Mouse (Mus musculus): ENCODE measurements around the gene Cpeb2. TPM values are rescaled to one million over a fixed set of nuclear protein-coding genes. Genes with fewer than 3 reads are reported as not detected.

Gene Cpeb2
- polyA plus RNA-seq, 1 experiment from 2014 or later = 3.1 TPM

GRCm38 (mm10) chr5:43297459-43297858, 64.5 kb downstream of the Cpeb2 start:
- TF ChIP-seq CTCF (IDR thresholded peaks at IDR 0.05; ENCODE audit: low read depth) = no peak
- no peaks in the 10 kb centered on the region for H3K9me3 ChIP-seq (ENCODE audit: control insufficient read depth)
- WGBS = 76% methylated on average over 7 of the region's 7 CpGs
- H3K9ac ChIP-seq (ENCODE audit: low read depth, low read length) = no peak overlapping the region
- H3K4me3 ChIP-seq (ENCODE audit: low read depth, low read length) = no peak overlapping the region
- no peaks in the 10 kb centered on the region for H3K4me1 ChIP-seq (replicated peaks; ENCODE audit: control insufficient read depth, insufficient read depth, low read length)
- no peaks in the 10 kb centered on the region for H3K27me3 ChIP-seq (replicated peaks; ENCODE audit: control insufficient read depth, insufficient read depth, low read length)
- H3K4me2 ChIP-seq (replicated peaks; ENCODE audit: low read depth) = no peak overlapping the region
- no peak overlapping the region for H3K27ac ChIP-seq (ENCODE audit: low read depth, low read length)
- H3K36me3 ChIP-seq (ENCODE audit: control insufficient read depth, insufficient read depth) = no peaks in the 10 kb centered on the region
- no peak for ATAC-seq

- no peak overlapping the region for H3K9ac ChIP-seq (ENCODE audit: low read depth, low read length)
- H3K4me1 ChIP-seq (replicated peaks; ENCODE audit: control insufficient read depth, insufficient read depth, low read length) = no peaks in the 10 kb centered on the region
- no peak for ATAC-seq
- H3K9me3 ChIP-seq (ENCODE audit: control insufficient read depth) = no peaks in the 10 kb centered on the region
- 72% methylated on average over 2 of the region's 2 CpGs for WGBS
- no peak overlapping the region for H3K27ac ChIP-seq (ENCODE audit: low read depth, low read length)
- TF ChIP-seq CTCF (IDR thresholded peaks at IDR 0.05; ENCODE audit: low read depth) = no peak
- no peak overlapping the region for H3K4me2 ChIP-seq (replicated peaks; ENCODE audit: low read depth)
- no peaks in the 10 kb centered on the region for H3K36me3 ChIP-seq (ENCODE audit: control insufficient read depth, insufficient read depth)
- no peaks in the 10 kb centered on the region for H3K27me3 ChIP-seq (replicated peaks; ENCODE audit: control insufficient read depth, insufficient read depth, low read length)
- no peak overlapping the region for H3K4me3 ChIP-seq (ENCODE audit: low read depth, low read length)
Measured at GRCm38 (mm10) chr5:43298975-43299374, 66.0 kb downstream of the Cpeb2 start.

DNA sequence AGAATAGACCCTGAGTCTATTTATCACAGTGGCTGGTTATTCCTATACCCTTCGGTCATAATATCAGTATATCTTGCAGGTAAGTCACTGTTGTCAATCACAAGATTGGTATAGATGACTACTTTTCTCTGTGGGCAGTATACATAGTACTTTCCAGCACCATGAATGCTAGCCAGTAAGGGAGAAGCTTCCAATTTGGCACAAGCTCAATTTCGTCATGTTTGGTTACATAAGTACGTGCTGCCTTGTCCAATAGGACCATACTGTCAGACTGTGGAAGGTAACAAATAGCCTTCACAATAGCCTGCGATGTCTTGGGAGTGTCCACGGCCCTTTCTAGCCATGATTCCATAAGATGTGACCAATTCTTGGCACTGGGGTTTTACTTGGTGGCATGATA, 67.1 kb downstream of the Cpeb2 start:
- Histone ChIP-seq H3K4me3 (ENCODE audit: low read depth, low read length) (no peak overlapping the region), H3K27ac (ENCODE audit: low read depth, low read length) (no peak overlapping the region), H3K9me3 (ENCODE audit: control insufficient read depth) (no peaks in the 10 kb centered on the region), H3K4me2 (replicated peaks; ENCODE audit: low read depth) (no peak overlapping the region), H3K36me3 (ENCODE audit: control insufficient read depth, insufficient read depth) (no peaks in the 10 kb centered on the region), H3K9ac (ENCODE audit: low read depth, low read length) (no peak overlapping the region), H3K27me3 (replicated peaks; ENCODE audit: control insufficient read depth, insufficient read depth, low read length) (no peaks in the 10 kb centered on the region), H3K4me1 (replicated peaks; ENCODE audit: control insufficient read depth, insufficient read depth, low read length) (no peaks in the 10 kb centered on the region)
- TF ChIP-seq CTCF (IDR thresholded peaks at IDR 0.05; ENCODE audit: low read depth) = no peak
- ATAC-seq = no peak
- WGBS = 91% methylated on average over 5 of the region's 5 CpGs

DNA sequence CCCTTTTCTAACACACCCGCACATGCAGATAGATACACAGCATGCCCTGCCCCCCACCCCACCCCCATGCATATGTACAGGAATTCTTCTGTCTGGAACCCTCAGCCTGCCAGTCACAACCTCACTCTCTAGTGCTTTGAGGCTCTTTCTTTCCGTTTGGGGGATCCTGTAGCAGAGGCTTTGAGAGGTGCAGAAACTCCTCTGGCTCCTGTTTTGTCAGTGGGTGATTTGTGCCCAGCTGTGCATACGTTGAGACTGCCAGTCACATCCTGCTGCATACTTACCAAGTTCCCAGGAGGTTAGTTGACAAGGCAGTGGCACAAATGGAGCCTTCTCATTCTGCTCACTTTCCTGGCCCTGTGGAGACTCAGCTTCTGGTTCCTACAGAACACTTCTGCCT, 68.0 kb downstream of the Cpeb2 start:
- Histone ChIP-seq H3K4me1 (replicated peaks; ENCODE audit: control insufficient read depth, insufficient read depth, low read length) (no peaks in the 10 kb centered on the region), H3K36me3 (ENCODE audit: control insufficient read depth, insufficient read depth) (no peaks in the 10 kb centered on the region), H3K27ac (ENCODE audit: low read depth, low read length) (no peak overlapping the region), H3K9ac (ENCODE audit: low read depth, low read length) (no peak overlapping the region), H3K9me3 (ENCODE audit: control insufficient read depth) (no peaks in the 10 kb centered on the region), H3K4me3 (ENCODE audit: low read depth, low read length) (no peak overlapping the region), H3K27me3 (replicated peaks; ENCODE audit: control insufficient read depth, insufficient read depth, low read length) (no peaks in the 10 kb centered on the region), H3K4me2 (replicated peaks; ENCODE audit: low read depth) (no peak overlapping the region)
- 52% methylated on average over 3 of the region's 3 CpGs for WGBS
- TF ChIP-seq CTCF (IDR thresholded peaks at IDR 0.05; ENCODE audit: low read depth) = no peak
- ATAC-seq = no peak

DNA sequence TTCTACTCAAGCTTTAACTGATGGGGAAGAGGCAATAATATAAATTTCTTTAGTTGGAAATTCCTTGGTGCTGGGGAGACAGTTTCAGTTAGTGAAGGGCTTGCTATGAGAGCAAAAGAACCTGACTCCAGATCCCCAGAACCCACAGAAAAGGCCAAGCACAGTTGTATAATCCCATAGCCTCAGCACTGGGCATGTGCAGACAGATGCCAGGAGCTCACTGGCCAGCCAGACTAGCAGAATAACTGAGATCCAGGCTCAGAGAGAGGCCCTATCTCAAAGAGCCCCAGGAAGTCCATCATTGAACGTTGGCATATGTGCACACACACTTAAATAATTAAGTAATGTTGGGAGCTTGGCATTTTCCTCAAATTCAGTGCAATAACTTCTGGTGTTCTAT, 70.5 kb downstream of the Cpeb2 start:
- Histone ChIP-seq H3K9ac (ENCODE audit: low read depth, low read length) (no peak overlapping the region), H3K4me2 (replicated peaks; ENCODE audit: low read depth) (no peak overlapping the region), H3K36me3 (ENCODE audit: control insufficient read depth, insufficient read depth) (no peaks in the 10 kb centered on the region), H3K27ac (ENCODE audit: low read depth, low read length) (no peak overlapping the region), H3K4me1 (replicated peaks; ENCODE audit: control insufficient read depth, insufficient read depth, low read length) (no peaks in the 10 kb centered on the region), H3K27me3 (replicated peaks; ENCODE audit: control insufficient read depth, insufficient read depth, low read length) (no peaks in the 10 kb centered on the region), H3K4me3 (ENCODE audit: low read depth, low read length) (no peak overlapping the region), H3K9me3 (ENCODE audit: control insufficient read depth) (no peaks in the 10 kb centered on the region)
- ATAC-seq = no peak
- TF ChIP-seq CTCF (IDR thresholded peaks at IDR 0.05; ENCODE audit: low read depth) = no peak
- 56% methylated on average over 1 of the region's 1 CpGs for WGBS

GRCm38 (mm10) chr5:43305449-43305848, 72.5 kb downstream of the Cpeb2 start:
- Histone ChIP-seq H3K4me3 (ENCODE audit: low read depth, low read length) (no peak overlapping the region), H3K27ac (ENCODE audit: low read depth, low read length) (no peak overlapping the region), H3K9ac (ENCODE audit: low read depth, low read length) (no peak overlapping the region), H3K4me1 (replicated peaks; ENCODE audit: control insufficient read depth, insufficient read depth, low read length) (no peaks in the 10 kb centered on the region), H3K27me3 (replicated peaks; ENCODE audit: control insufficient read depth, insufficient read depth, low read length) (no peaks in the 10 kb centered on the region), H3K4me2 (replicated peaks; ENCODE audit: low read depth) (no peak overlapping the region), H3K36me3 (ENCODE audit: control insufficient read depth, insufficient read depth) (no peaks in the 10 kb centered on the region), H3K9me3 (ENCODE audit: control insufficient read depth) (no peaks in the 10 kb centered on the region)
- no peak for ATAC-seq
- WGBS = 89% methylated on average over 3 of the region's 3 CpGs
- TF ChIP-seq CTCF (IDR thresholded peaks at IDR 0.05; ENCODE audit: low read depth) = no peak

- Histone ChIP-seq H3K4me1 (replicated peaks; ENCODE audit: control insufficient read depth, insufficient read depth, low read length) (no peaks in the 10 kb centered on the region), H3K27ac (ENCODE audit: low read depth, low read length) (no peak overlapping the region), H3K9me3 (ENCODE audit: control insufficient read depth) (no peaks in the 10 kb centered on the region), H3K36me3 (ENCODE audit: control insufficient read depth, insufficient read depth) (no peaks in the 10 kb centered on the region), H3K4me2 (replicated peaks; ENCODE audit: low read depth) (no peak overlapping the region), H3K27me3 (replicated peaks; ENCODE audit: control insufficient read depth, insufficient read depth, low read length) (no peaks in the 10 kb centered on the region), H3K4me3 (ENCODE audit: low read depth, low read length) (no peak overlapping the region), H3K9ac (ENCODE audit: low read depth, low read length) (no peak overlapping the region)
- 18% methylated on average over 4 of the region's 4 CpGs for WGBS
- ATAC-seq = no peak
- no peak for TF ChIP-seq CTCF (IDR thresholded peaks at IDR 0.05; ENCODE audit: low read depth)
Measured at GRCm38 (mm10) chr5:43309961-43310360, 77.0 kb downstream of the Cpeb2 start.

All from intestine, postnatal 0 days (tissue).